Mouse (Mus musculus): ENCODE results near the gene Theg.

- TF ChIP-seq CTCF (conservative IDR thresholded peaks at IDR 0.05; ENCODE audit: low read length) (no peak), POU5F1 (IDR thresholded peaks at IDR 0.05; ENCODE audit: borderline replicate concordance, low read length) (no peak)
Measured at GRCm38 (mm10) chr10:79623950-79624349, 36.8 kb upstream of the Theg start.
